Mouse (Mus musculus) liver, adult 2 months (tissue): ENCODE measurements around the gene Zbed5.

Source experiments
- CTCF ChIP-seq: fragments of 200-500 bp; IDR thresholded peaks from 2 replicates; pipeline ENCODE4 v1.5.1; 2011; ENCODE audit warnings: low read depth, low read length, control low read depth
- POLR2A ChIP-seq: fragments of 200-500 bp; IDR thresholded peaks from 2 replicates; pipeline ENCODE4 v1.6.1; 2011; ENCODE audit warnings: low read length, control low read depth; ENCODE audit not compliant: insufficient read depth; ENCODE audit errors: extremely low read depth

GRCm38 (mm10) chr5:129925933-129926332 is 30.4 kb downstream of the Zbed5 start:
- TF ChIP-seq CTCF (no peak), POLR2A (no peak)
